Mouse (Mus musculus): ENCODE measurements around the gene Spindoc.

DNA sequence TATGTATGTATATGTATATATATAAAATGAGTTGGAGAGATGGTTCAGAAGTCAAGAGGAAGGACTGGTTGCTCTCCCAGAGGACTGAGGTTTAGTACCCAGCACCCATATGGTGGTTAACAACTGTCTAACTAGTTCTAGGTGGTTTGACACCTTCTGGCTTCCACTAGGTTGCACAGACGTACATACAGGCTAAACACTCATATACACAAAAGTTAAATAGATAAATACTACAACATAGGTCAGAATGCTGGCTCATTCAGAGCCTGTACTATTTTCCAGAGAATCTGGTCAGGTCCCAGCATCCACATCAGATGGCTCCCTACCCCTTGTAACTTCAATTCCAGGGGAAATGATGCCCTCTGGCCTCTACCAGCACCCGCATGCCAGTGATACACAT, 40.1 kb downstream of the Spindoc start:
- TF ChIP-seq TAL1 (conservative IDR thresholded peaks at IDR 0.05; ENCODE audit: low read depth, low read length) (no peak), GATA1 (IDR thresholded peaks at IDR 0.05; ENCODE audit: borderline replicate concordance, low read length) (no peak), CTCF (IDR thresholded peaks at IDR 0.05; ENCODE audit: low read depth, low read length) (no peak)

All from G1E (cell line).